Mouse (Mus musculus) bone marrow, adult 2 months (tissue): ENCODE measurements around the gene Tmem88.

ENCODE experiments used
- CTCF ChIP-seq: fragments of 200-500 bp; IDR thresholded peaks from 2 replicates; pipeline ENCODE4 v1.5.1; 2011; ENCODE audit warnings: low read length, control low read depth; ENCODE audit not compliant: control insufficient read depth, insufficient read depth
- POLR2A ChIP-seq: fragments of 200-500 bp; IDR thresholded peaks from 2 replicates; pipeline ENCODE4 v1.6.1; 2011; ENCODE audit warnings: low read depth, mild to moderate bottlenecking, control low read depth, low read length, borderline replicate concordance; ENCODE audit not compliant: control insufficient read depth

DNA sequence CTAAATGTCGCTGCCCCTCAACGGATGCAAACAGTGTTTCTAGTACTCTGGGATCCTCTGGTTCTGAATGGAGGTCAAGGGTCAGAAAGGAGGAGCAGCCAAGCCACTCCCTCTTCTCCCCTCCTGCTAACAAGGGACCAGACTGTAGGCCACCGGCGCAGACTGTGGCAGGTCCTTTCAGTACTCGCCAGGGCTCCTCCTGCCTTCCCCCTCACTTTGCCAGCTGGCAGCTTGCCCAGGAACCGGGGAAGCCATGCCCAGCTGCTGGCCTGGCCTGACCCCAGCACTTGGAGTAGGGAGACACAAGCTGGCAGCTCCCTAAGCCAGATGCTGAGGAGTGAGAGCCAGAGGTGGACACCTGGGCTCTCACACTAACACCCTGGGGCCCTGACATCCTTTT, 33.1 kb downstream of the Tmem88 start:
- TF ChIP-seq CTCF (no peak), POLR2A (no peak)
